Mouse (Mus musculus): ENCODE results near the gene Epyc.

GRCm38 (mm10) chr10:97689425-97689824 is 45.6 kb downstream of the Epyc start:
- TF ChIP-seq CTCF (IDR thresholded peaks at IDR 0.05; ENCODE audit: low read depth, low read length) (no peak), TAL1 (conservative IDR thresholded peaks at IDR 0.05; ENCODE audit: low read depth, low read length) (no peak), GATA1 (IDR thresholded peaks at IDR 0.05; ENCODE audit: borderline replicate concordance, low read length) (no peak), POLR2AphosphoS5 (IDR thresholded peaks at IDR 0.05; ENCODE audit: insufficient replicate concordance, low read depth, low read length) (no peak), GATA2 (IDR thresholded peaks at IDR 0.05; ENCODE audit: borderline replicate concordance, low read depth, low read length) (no peak)

Measured in G1E (cell line).